Mouse (Mus musculus): ENCODE data around the gene Abhd4.
A peak's percentile ranks its signal among the peaks of the same experiment; 100 is the strongest.

Gene Abhd4

DNA sequence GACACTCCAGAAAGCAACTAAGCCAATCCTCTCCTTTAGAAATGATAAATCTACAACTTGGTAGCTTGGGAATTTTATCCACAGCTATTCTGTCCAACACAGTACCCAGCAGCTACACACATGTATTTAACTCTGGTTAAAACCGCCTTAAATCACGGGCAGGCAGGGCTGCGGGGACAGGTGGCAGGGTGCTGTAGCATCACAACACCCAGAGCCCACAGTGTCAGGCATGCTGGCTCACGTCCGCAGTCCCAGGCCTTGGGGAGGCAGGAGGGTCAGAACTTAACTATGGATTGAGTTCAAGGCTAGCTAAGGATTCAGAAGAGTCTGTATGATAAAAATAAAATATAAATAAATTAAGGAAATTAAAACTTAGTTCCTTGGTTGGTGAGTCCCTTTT lies 17.1 kb upstream of the Abhd4 start:
- no peak for DNase-seq (ENCODE audit: low spot score in 2 of 2)

GRCm38 (mm10) chr14:54239002-54239736 lies 14.8 kb upstream of the Abhd4 start:
- DNase-seq (ENCODE audit: low spot score in 2 of 2): peak; percentile 58 to 80

GRCm38 (mm10) chr14:54240542-54240941 lies 13.4 kb upstream of the Abhd4 start:
- DNase-seq (ENCODE audit: low spot score in 2 of 2): no peak

DNA sequence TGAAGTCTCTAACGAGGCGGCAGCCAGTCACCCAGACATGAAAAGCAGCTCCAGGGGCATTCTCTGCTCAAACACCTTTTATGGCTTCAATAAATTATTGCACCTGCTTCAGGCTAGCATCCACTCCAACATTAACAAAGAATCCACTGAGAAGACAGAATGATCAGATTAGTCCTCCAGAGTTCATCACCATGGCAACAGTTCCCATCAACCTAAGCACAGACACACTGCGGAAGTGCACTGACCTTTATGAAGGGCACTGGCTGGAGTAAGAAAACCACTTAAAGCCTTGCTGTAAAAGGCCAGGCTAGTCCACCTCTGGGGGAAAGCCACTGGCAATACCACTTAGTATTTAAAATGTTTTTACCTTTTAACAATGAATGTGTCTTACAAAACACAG lies 9.8 kb upstream of the Abhd4 start:
- DNase-seq (ENCODE audit: low spot score in 2 of 2): no peak

- no peak for DNase-seq (ENCODE audit: low spot score in 2 of 2)
Measured at GRCm38 (mm10) chr14:54246232-54246631, 7.8 kb upstream of the Abhd4 start.

DNA sequence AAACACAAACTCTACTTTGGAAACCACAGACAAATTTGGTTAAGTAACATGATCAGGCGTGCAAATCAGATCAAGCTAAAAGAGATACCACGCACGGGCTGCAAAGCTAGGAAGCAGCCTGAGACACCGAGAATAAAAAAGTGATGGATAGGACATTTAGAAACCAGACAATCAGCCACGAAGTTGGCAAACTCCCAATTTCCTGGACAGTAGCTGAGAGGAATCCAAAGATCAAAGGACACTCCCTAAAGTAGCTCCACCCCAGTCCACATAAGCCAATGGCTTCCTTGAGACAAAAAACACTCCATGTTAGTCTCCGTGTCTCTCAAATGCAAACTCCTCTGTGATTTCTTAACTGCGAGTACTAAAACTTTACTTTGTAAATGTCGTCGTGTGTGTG lies 4.7 kb upstream of the Abhd4 start:
- DNase-seq (ENCODE audit: low spot score in 2 of 2): no peak

DNA sequence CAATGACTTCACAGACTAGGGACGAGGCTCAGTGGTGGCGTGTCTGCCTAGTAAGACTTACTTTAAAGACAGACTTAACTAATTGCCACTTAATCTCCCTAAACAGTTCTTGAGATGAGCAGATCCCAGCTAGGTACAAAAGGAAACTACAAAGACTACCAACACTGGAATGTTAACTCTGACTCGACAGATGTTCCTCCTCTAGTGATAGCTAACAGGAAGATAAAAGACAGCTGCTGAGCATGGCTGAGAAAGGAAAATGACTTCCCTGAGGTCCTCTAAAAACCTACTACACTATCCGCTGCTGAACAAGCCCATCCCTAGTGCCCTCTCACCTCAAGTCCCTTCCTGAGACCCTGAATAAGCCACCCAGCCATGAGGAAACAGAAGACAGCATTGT lies 3.9 kb upstream of the Abhd4 start:
- no peak for DNase-seq (ENCODE audit: low spot score in 2 of 2)

DNA sequence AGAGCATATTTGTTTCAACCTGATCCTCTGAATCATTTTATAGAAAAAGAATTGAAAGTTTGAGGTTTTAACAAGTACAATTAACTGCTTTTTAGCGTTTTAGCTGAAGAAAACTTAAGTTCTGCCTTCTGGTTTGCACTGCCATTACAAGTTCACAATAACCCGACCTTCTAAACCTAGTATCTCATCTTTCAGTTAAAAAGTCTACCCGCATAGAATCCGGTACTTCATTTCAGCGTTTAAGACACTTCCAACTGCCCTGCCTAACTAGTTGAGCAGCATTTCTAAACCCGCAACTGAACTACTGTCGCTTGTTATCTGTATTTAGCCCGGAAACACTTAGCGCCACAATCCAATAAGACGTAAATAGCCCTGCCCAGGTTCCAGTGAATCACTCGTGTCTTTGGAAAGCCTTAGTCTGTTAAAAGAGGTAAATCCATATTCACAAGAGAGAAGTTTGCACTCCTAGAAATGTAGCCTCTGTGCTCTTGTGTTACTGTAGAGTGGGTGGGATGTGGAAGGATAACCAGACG lies 748 bp downstream of the Abhd4 start:
- DNase-seq (ENCODE audit: low spot score in 2 of 2): no peak

- no peak for DNase-seq (ENCODE audit: low spot score in 2 of 2)
Measured at GRCm38 (mm10) chr14:54258131-54258670, 4.2 kb downstream of the Abhd4 start.

GRCm38 (mm10) chr14:54259003-54259721 lies 5.2 kb downstream of the Abhd4 start:
- peak; percentile 74 to 88 for DNase-seq (ENCODE audit: low spot score in 2 of 2)

DNA sequence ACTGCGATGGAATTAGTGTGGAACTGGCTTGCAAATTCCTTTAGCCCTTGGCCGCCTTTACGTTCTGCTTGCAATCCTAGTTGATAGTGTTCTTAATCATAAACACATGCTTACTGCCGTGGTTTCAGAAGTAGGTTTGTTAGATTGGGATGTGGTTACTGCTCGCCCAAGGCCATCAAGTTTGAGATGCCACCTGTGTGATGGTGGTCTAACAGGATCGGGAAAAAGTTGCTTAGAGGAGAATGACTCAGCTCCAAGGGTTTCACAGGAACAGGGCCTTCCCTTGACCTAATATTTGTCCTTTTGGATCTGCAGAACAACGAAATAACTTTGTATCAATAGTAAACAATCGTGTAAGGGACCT lies 5.7 kb downstream of the Abhd4 start:
- DNase-seq (ENCODE audit: low spot score in 2 of 2): no peak

DNA sequence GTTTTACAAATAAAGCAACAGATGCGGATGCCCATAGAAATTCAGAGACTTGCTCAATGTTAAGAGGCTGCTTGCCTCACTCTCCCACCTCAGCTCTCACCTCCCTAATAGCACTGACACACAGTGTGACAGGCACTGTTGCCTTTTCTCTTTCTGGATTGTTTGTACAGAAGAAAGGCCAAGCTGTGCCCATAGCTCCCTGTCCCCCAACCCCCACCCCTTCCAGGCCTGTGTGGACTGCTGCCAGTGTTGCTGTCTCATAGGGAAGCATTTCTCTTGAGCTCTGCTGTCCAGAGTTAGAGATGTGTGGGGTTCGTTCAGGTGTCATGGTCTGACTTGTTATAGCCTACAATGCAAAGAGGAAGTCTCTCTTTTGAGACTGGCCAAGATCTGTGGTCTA lies 6.2 kb downstream of the Abhd4 start:
- DNase-seq (ENCODE audit: low spot score in 2 of 2): no peak

DNA sequence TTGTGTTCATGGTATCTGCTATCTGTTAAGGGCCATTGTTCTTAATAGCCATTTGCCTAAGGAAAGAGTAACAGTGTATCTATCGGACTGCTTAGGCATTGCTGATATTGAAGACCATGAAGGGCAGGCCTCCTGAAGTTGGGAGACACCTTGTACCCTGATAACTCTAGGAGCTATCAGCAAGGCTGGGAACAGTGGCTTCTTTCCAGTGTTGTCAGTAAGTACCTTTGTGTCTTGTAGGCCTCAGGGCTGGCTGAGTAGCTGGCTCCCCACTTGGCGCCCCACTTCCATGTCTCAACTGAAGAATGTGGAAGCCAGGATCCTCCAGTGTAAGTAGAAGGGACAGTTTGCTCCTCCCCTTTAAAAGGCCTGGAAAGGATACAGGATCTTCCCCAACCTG lies 7.4 kb downstream of the Abhd4 start:
- no peak for DNase-seq (ENCODE audit: low spot score in 2 of 2)

DNA sequence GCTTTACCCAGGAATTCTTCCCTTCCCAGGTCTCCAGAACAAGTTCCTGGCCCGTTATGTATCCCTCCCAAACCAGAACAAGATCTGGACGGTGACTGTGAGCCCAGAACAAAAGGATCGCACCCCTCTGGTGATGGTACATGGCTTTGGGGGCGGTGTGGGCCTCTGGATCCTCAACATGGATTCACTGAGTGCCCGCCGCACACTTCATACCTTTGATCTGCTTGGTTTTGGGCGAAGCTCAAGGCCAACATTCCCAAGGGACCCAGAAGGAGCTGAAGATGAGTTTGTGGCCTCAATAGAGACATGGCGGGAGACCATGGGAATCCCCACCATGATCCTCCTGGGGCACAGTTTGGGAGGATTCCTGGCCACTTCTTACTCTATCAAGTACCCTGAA lies 8.6 kb downstream of the Abhd4 start:
- DNase-seq (ENCODE audit: low spot score in 2 of 2): no peak

- DNase-seq (ENCODE audit: low spot score in 2 of 2): no peak
Measured at GRCm38 (mm10) chr14:54263099-54263498, 9.1 kb downstream of the Abhd4 start.

GRCm38 (mm10) chr14:54264231-54264630 lies 10.2 kb downstream of the Abhd4 start:
- no peak for DNase-seq (ENCODE audit: low spot score in 2 of 2)

- DNase-seq (ENCODE audit: low spot score in 2 of 2): no peak
Measured at GRCm38 (mm10) chr14:54265093-54265492, 11.1 kb downstream of the Abhd4 start.

- DNase-seq (ENCODE audit: low spot score in 2 of 2): no peak
Measured at GRCm38 (mm10) chr14:54265951-54266350, 12.0 kb downstream of the Abhd4 start.

- DNase-seq (ENCODE audit: low spot score in 2 of 2): no peak
Measured at GRCm38 (mm10) chr14:54267966-54268365, 14.0 kb downstream of the Abhd4 start.

- no peak for DNase-seq (ENCODE audit: low spot score in 2 of 2)
Measured at GRCm38 (mm10) chr14:54269566-54269965, 15.6 kb downstream of the Abhd4 start.

DNA sequence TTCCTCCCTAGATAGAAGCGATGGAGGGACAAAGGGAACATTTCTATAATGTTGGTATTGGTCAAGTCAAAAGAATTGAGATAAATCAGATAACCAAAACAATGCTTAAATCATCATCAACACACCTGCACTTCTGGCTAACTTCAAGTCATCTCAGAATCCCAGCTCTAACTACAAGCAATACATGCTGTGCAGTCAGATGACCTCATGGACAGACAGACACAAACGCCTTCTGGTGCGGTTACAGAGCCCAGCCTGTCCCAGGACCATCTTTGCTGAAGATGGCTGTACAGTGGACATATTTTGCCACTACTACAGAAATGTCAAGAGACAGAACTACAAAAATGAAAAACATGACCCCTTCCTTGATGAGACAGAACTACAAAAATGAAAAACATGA lies 16.4 kb downstream of the Abhd4 start:
- no peak for DNase-seq (ENCODE audit: low spot score in 2 of 2)

DNA sequence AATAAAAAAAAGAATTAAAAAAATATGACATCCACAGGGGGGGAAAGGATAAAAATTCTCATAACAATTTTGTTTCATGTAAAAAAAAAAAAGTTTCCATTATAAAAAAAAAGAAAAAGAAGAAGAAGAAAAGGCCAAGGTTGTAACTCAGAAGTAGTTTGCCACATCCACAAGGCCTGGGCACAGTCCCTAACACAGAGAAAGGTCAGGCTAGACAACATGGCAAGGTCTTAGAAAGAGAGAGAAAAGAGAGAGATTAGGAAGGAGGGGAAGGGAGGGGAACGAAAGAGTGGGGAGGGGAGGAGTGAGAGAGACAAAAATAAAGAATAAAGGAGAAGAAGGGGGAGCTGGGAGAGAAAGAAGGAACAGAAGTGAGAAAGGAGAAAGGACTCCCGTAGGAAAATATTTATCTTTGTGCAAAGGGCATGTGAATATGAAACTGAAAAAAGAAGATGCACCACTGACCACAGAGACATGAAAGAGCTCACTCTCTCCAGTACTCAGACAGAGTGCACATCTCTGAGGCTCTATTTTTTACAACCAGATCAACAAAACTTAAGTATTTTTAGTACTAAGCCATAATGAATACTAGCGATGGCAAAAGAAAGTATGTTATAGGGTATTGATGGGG lies 18.1 kb downstream of the Abhd4 start:
- no peak for DNase-seq (ENCODE audit: low spot score in 2 of 2)

DNA sequence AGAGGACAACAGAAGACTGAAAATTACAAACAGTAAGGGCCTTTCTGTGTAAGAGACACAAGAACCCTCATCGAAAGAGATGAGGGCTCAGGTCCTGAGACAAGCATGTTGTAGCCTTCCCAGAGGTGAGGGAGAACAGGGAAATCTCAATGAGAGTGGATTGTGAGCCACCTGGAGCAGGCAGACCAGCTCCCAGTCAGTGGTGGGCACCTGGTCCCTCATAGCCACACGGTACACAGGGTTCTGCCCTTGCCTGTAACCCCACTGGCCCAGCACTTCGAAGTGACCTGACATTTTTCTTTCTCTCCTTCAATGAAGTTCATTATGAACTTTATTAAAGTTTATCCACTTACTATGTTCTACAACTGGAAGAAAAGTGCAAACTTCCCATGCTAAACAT lies 18.7 kb downstream of the Abhd4 start:
- no peak for DNase-seq (ENCODE audit: low spot score in 2 of 2)
